Mouse (Mus musculus) left cerebral cortex, postnatal 25 days (tissue): ENCODE measurements around the gene Fam49a. TPM values are rescaled to one million over a fixed set of nuclear protein-coding genes. Genes with fewer than 3 reads are reported as not detected.

Experiments used
- DNase-seq, 2 experiments: peaks; one replicate each; pipeline ENCODE4 v3.0.0; 2022; ENCODE audit warnings: low spot score in 2 of 2, mixed read lengths in 1 of 2
- intact Hi-C: fragments of 180-260 bp; cut with DNase I; formaldehyde crosslinking; loops from one replicate; pipeline ENCODE4 v1.15.1; 2025
- total RNA-seq, 2 experiments: library from RNA; stranded (reverse); gene quantifications; 2 replicates each; pipeline ENCODE4 v1.2.3; 2021

Gene Fam49a
- total RNA-seq, 2 experiments from 2014 or later = 206 to 223 TPM

- intact Hi-C loops = no loop called here
- DNase-seq = no peak
Measured at GRCm38 (mm10) chr12:12343320-12343719, 81.4 kb downstream of the Fam49a start.

- no peak for DNase-seq
- intact Hi-C loops = no loop called here
Measured at GRCm38 (mm10) chr12:12348625-12349024, 86.7 kb downstream of the Fam49a start.

- intact Hi-C loops = no loop called here
- DNase-seq = no peak
Measured at GRCm38 (mm10) chr12:12349645-12350288, 87.8 kb downstream of the Fam49a start.

GRCm38 (mm10) chr12:12351816-12352552 is 90.0 kb downstream of the Fam49a start:
- intact Hi-C loops = no loop called here
- no peak for DNase-seq

- intact Hi-C loops = no loop called here
- DNase-seq = no peak
Measured at GRCm38 (mm10) chr12:12354115-12354653, 92.2 kb downstream of the Fam49a start.

GRCm38 (mm10) chr12:12356048-12356447 is 94.1 kb downstream of the Fam49a start:
- intact Hi-C loops = no loop called here
- DNase-seq = no peak

- DNase-seq = peak in 1 of 2 experiments; percentile 36
- intact Hi-C loops = no loop called here
Measured at GRCm38 (mm10) chr12:12356463-12356862, 94.5 kb downstream of the Fam49a start.

GRCm38 (mm10) chr12:12356946-12357345 is 95.0 kb downstream of the Fam49a start:
- intact Hi-C loops = no loop called here
- DNase-seq = no peak

GRCm38 (mm10) chr12:12359923-12360322 is 98.0 kb downstream of the Fam49a start:
- no peak for DNase-seq
- intact Hi-C loops = no loop called here

- no peak for DNase-seq
- intact Hi-C loops = no loop called here
Measured at GRCm38 (mm10) chr12:12362371-12362770, 100.4 kb downstream of the Fam49a start.

GRCm38 (mm10) chr12:12364201-12364600 is 102.3 kb downstream of the Fam49a start:
- intact Hi-C loops = no loop called here

GRCm38 (mm10) chr12:12367423-12367822 is 105.5 kb downstream of the Fam49a start:
- DNase-seq = peak; percentile 44 to 91
- intact Hi-C loops = no loop called here

More at GRCm38 (mm10) chr12:12364201-12364600, 102.3 kb downstream of the Fam49a start:
- no peak for DNase-seq

GRCm38 (mm10) chr12:12373111-12373862 is 111.3 kb downstream of the Fam49a start:
- intact Hi-C loops = loop anchor here (5.0 kb wide), 1 partner anchor 46 kb away; no protein-coding TSS in a partner anchor
- DNase-seq = no peak

- intact Hi-C loops = no loop called here
- no peak for DNase-seq
Measured at GRCm38 (mm10) chr12:12379056-12379455, 117.1 kb downstream of the Fam49a start.

- peak in 1 of 2 experiments; percentile 45 for DNase-seq
- intact Hi-C loops = no loop called here
Measured at GRCm38 (mm10) chr12:12389271-12389670, 127.3 kb downstream of the Fam49a start.

- peak; percentile 60 to 83 for DNase-seq
- intact Hi-C loops = loop anchor here (1.0 to 2.0 kb wide), 2 partner anchors 73 to 219 kb away; no protein-coding TSS in a partner anchor
Measured at GRCm38 (mm10) chr12:12396224-12396623, 134.3 kb downstream of the Fam49a start.

- DNase-seq = peak; percentile 35 to 52
- intact Hi-C loops = no loop called here
Measured at GRCm38 (mm10) chr12:12401051-12401465, 139.1 kb downstream of the Fam49a start.

GRCm38 (mm10) chr12:12401504-12401903 is 139.6 kb downstream of the Fam49a start:
- DNase-seq = no peak
- intact Hi-C loops = no loop called here

GRCm38 (mm10) chr12:12405491-12406110 is 143.7 kb downstream of the Fam49a start:
- DNase-seq = no peak
- intact Hi-C loops = no loop called here

- intact Hi-C loops = no loop called here
- DNase-seq = no peak
Measured at GRCm38 (mm10) chr12:12409044-12409443, 147.1 kb downstream of the Fam49a start.
